Mouse (Mus musculus) left cerebral cortex, adult 2 months (tissue): ENCODE results near the gene Ncbp3. TPM values are rescaled to one million over a fixed set of nuclear protein-coding genes. Genes with fewer than 3 reads are reported as not detected.
A peak's percentile ranks its signal among the peaks of the same experiment; 100 is the strongest.

Experiments
- DNase-seq, 2 experiments: peaks; one replicate each; pipeline ENCODE4 v3.0.0; 2021 to 2022; ENCODE audit warnings: low spot score in 2 of 2, mixed read lengths in 1 of 2; ENCODE audit errors: extremely low spot score in 1 of 2
- H3K27ac ChIP-seq: fragments of 200-600 bp; 2 replicates; pipeline ENCODE4 v1.8.1; 2022
- H3K4me3 ChIP-seq: fragments of 200-600 bp; 2 replicates; pipeline ENCODE4 v1.8.1; 2022
- CTCF ChIP-seq: fragments of 200-600 bp; IDR thresholded peaks from 2 replicates; pipeline ENCODE4 v1.8.1; 2022; ENCODE audit warnings: antibody characterized with exemption, mild to moderate bottlenecking, moderate library complexity
- intact Hi-C: fragments of 180-260 bp; cut with DNase I; formaldehyde crosslinking; loops from one replicate; pipeline ENCODE4 v1.15.1; 2025
- total RNA-seq, 2 experiments: library from RNA; stranded (reverse); gene quantifications; 2 replicates each; pipeline ENCODE4 v1.2.3; 2021

Gene Ncbp3
- total RNA-seq, 2 experiments from 2014 or later, result 10.3 to 10.7 TPM

DNA sequence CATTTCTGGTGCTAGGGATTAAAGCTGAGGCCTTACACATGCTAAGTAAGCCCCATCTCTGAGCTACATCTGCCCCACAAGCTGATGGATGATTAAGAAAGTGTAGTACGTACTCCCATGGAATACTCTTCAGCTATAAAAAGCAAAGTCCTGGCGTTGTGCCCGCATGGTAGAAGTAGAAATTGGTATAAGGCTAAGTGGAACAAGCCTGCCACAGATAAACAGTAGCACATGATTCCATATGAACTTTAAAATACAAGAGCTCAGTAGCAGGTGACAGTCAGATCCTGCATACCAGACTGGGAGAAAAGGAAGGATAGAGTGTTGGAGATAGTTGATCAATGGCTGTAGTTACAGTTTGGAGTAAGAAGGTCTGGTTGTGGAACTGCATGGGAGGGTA lies 13.8 kb downstream of the Ncbp3 start:
- no peak overlapping the region for H3K27ac ChIP-seq

DNA sequence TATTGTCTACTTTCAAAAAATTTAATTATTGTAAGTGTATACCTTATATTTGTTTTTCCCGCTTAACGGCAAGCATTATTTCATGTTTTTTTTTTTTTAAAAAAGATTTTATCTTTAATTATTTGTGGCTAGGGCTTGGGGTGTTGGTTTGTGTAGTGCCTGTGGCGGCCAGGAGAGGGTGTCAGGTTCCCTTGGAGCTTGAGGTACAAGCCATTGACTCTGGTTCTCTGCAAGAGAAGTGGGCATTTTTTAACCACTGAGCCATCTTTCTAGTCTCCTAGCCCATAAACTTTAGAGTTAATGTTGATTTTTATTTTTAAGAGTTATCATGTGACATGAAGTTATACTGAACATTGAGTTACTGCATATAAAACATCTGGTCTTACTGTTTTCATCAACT lies 24.3 kb downstream of the Ncbp3 start:
- peak; percentile 75 for TF ChIP-seq CTCF
- H3K27ac ChIP-seq, result no peak overlapping the region
- no peak overlapping the region for H3K4me3 ChIP-seq
- peak in 1 of 2 experiments; percentile 55 for DNase-seq
- intact Hi-C loops, result loop anchor here (5.0 kb wide), 1 partner anchor 1300 kb away; no protein-coding TSS in a partner anchor

More for the DNA sequence above, 13.8 kb downstream of the Ncbp3 start:
- DNase-seq, result no peak
- intact Hi-C loops, result no loop called here
- no peak overlapping the region for H3K4me3 ChIP-seq
- TF ChIP-seq CTCF, result no peak

DNA sequence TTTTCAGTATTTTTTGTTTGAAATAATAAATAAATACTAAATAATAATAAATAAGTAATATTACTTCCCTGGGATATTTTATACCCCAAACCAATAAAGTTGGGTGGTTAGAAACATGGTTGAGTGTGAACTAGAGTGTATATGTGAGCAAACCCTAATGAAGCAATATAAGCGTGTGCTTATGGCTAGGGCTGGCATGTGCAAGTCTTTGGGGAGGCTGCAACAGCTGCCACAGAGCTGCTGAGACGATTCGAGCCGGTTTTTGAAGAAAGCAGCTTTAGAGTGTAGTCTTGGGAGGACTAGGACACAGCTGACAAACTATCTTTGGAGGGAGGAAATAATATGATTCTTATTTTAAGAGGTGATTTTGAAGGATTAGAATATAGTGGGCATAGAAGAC lies 28.7 kb downstream of the Ncbp3 start:
- intact Hi-C loops, result no loop called here
- H3K27ac ChIP-seq, result no peak overlapping the region

DNA sequence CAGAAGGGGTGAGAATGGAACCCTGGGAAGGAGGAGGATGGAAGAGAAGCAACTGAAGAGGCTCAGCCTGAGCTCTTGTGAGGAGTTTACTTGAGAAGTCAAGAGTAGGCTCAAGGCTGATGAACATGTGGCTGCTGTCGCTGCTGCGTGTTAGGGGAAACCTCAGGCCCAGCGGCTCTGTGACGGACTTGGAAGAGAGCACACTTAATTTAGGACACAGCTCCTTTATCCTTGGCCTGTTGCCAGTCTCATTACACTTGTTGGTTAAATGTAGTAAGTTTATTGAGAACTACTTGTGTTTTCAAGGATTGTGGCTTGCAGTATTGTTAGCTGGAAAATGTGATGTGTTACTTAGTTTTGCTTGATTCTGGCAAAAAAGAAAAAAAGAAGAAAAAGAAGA lies 29.1 kb downstream of the Ncbp3 start:
- Histone ChIP-seq H3K4me3 (no peak overlapping the region), H3K27ac (no peak overlapping the region)
- DNase-seq, result no peak
- intact Hi-C loops, result no loop called here
- TF ChIP-seq CTCF, result no peak

More for the DNA sequence above, 28.7 kb downstream of the Ncbp3 start:
- no peak for TF ChIP-seq CTCF
- no peak for DNase-seq
- H3K4me3 ChIP-seq, result no peak overlapping the region

DNA sequence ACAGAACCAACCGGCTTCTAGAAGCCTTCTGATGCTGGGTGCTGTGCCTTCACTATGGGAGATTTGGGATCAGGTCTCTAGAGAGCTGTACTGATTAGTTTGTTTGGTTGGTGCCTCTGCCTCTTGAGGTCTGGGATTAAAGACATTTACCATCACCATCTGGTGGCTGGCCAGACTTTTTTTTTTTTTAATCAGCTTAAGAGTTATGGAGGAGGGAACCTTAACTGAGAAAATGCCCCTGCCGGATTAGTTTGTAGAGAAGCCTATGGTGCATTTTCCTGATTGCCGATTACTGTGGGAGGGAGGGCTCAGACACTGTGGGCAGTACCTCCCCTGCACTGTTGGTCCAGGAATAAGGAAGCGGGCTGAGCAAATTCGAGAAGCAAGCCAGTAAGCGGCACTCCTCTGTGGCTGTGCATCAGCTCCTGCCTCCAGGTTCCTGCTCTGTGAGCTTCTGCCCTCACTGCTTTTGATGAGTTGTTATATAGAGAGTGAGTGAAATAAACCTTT lies 29.7 kb downstream of the Ncbp3 start:
- intact Hi-C loops, result no loop called here
- no peak overlapping the region for H3K4me3 ChIP-seq

DNA sequence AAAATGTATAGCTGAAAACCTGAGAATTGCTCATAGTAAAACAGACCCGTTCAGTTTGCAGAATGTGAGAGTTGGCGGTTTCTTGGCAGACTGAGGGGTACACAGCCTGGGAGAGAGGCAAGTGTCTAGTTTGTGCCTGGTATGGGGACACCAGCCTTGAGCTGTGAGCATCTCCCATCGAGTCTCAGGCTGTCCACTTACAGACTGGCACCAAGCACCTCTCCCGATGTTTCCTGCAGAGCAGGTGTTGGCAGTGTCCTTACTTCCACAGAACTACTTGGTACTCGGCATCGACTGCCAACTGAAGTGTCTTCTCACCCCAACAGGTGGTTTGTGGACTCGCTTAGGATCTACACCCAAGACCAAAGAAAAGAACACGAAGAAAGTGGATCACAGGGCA lies 31.0 kb downstream of the Ncbp3 start:
- no peak overlapping the region for H3K27ac ChIP-seq
- intact Hi-C loops, result no loop called here
- H3K4me3 ChIP-seq, result no peak overlapping the region
- no peak for DNase-seq
- TF ChIP-seq CTCF, result no peak

More for the DNA sequence above, 29.7 kb downstream of the Ncbp3 start:
- DNase-seq, result no peak
- no peak overlapping the region for H3K27ac ChIP-seq
- no peak for TF ChIP-seq CTCF

DNA sequence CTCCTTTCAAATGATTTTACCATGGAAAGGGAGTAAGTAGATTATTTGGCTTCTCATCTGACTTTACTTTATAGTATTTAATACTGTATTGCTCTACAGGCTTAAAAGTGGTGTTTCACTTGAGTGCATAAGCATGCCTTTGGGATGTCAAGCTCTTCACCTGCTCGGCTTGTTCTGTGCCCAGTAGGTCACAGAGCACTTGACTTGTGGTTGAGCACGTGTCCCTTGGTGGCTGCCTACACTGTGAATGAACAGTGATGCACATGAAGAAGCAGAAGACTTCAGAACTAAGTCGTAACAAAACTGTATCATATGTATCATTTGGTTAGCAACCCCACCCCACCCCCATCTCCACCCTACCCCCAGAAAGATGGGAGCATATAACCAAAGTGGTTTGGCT lies 32.7 kb downstream of the Ncbp3 start:
- intact Hi-C loops, result no loop called here
- Histone ChIP-seq H3K27ac (no peak overlapping the region), H3K4me3 (no peak overlapping the region)
- no peak for TF ChIP-seq CTCF
- DNase-seq, result no peak

DNA sequence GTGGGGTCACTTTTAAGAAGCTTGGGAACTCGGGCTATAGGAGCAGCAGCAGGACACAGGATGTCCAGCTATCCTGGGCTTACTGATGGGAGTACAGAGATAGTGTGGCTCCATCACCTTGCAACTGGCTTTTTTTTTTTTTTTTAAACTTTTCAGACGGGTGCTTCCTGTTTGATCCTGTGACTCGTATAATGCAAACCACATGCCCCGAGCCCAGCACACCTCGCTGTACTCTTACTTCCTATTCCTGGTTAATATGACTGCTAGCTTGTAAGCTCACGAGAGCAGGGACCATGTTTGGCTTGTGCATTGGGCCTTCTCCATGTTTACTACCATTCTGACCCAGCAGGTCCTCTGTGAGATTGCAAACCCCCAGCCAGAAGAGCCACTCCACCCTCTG lies 36.7 kb downstream of the Ncbp3 start:
- no peak for DNase-seq
- intact Hi-C loops, result no loop called here
- H3K4me3 ChIP-seq, result no peak overlapping the region
- H3K27ac ChIP-seq, result peak overlapping the region; percentile 55; the same call in 1 of the 2 replicates
- no peak for TF ChIP-seq CTCF

DNA sequence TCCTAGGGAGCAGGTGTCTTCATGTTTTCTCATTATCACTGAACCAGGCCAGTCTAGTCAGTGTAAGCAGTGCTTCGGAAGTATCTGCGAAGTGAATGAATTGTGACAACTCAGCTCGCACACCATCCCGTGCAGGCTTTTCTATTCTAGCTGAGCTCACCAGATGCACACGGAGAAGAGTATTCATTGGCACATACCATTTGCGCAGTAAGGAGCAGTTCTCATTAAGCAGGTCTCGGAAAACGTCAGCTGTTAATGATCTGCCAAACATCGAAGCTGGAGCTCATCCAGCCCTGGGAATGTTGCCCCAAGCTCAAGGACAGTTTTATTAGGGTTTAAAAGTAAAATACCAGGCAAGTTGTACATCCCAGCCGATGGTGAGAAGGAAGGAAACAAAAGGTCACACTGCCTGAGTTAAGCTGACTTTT lies 37.2 kb downstream of the Ncbp3 start:
- H3K4me3 ChIP-seq, result no peak overlapping the region
- intact Hi-C loops, result no loop called here
- no peak for TF ChIP-seq CTCF
- H3K27ac ChIP-seq, result peak overlapping the region; percentile 55
- DNase-seq, result no peak

DNA sequence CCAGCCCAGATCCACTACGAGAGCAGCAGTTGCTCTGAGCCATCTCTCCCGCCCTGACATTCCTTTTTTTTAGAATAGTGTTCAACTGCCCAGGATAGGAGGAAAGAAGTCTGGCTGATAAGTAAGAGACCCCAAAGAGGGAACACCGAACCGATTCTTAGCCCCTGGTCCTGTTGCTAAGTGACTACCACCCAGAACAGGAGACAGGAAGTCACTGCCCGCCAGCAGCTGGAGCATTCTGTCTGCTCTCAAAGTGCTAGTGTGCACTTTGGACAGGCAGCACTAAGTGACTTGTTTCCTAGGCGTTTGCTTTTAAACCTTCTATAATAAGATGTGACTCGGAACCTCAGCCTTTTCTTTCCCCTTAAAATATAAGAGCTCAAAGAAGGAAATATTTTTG lies 37.8 kb downstream of the Ncbp3 start:
- intact Hi-C loops, result no loop called here
- no peak for TF ChIP-seq CTCF
- H3K4me3 ChIP-seq, result no peak overlapping the region
- no peak for DNase-seq
- peak overlapping the region; percentile 55 for H3K27ac ChIP-seq

DNA sequence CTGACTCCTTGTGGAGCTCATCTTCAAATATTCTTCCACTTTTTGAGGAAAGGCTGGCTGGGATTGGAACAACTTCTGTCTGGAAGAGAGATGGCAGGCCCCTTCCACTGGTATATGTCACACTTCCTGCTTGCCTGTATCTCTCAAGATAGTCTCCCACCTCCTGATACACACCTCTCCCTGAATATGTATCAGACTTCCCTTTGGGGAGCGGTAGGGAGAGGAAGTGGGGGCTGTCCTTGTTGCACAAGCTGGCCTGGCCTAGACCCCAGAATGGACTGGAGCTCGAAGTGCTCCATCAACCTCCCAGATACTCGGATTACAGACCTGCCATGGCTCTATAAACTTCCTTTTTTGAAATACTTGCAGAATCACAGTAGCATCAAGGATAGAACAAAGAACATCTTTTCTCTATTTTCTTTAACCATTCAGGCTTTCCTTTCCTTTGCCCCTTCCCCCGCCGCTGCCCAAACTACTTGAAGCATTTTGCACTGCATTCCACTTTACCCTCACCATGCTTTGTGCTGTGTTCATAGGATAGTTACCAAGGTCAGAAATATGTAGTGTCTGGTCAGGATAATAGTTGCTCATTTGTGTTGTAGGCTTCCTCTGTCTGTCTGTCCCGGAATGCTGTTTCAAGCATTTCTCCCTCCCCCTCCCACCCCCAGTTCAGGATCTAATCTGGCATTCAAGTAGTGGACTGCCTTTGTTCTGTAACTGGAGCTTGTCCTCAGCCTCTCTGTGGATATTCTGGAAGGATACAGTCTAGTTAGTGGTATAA lies 40.3 kb downstream of the Ncbp3 start:
- DNase-seq, result no peak
- TF ChIP-seq CTCF, result no peak
- H3K27ac ChIP-seq, result 0 out of 2 replicates have a peak overlapping the region, but pooled peaks have one; percentile 2
- intact Hi-C loops, result no loop called here
- no peak overlapping the region for H3K4me3 ChIP-seq

DNA sequence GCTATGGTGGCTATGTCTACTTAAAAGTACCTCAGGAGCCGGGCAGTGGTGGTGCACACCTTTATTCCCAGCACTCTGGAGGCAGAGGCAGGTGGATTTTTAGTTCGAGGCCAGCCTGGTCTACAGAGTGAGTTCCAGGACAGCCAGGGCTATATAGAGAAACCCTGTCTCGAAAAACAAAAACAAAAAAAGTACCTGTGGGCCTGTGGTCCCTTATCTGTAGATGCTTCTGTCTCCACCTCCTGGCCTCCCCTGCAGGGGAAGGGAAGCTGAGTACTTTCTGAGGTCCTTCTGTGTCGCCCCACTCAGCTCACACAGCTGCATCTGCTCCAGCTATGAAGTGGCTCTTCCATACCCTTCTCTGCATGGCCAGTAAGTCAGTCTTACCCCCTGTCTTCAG lies 42.7 kb downstream of the Ncbp3 start, which contains the start of gene Itgae:
TSS of gene Itgae (plus strand) at position 301 of the 400 bp plus-strand sequence.
- Histone ChIP-seq H3K4me3 (no peak within 1 kb of the TSS), H3K27ac (no peak within 1 kb of the TSS)
- no peak for TF ChIP-seq CTCF
- no peak for DNase-seq
- intact Hi-C loops, result no loop called here

DNA sequence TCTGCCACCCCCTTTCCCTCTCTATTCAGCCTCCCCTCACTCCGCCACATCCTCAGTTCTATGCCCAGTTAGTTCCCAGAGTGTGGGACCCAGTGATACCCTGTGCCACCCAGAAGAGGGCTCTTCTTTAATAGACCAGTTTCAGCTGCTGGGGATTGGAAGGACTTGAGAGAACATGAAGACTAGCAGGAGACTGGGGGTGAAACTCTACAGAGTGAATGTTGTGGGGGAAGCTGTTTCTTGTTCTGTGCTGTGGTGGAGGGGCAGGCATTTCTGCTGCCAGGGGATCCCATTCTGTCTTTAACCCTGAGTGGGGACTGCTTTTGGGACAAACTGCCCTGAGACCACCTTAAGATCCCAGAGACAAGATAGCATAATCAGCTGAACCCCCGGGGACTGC lies 43.2 kb downstream of the Ncbp3 start:
- H3K4me3 ChIP-seq, result no peak overlapping the region
- intact Hi-C loops, result no loop called here
- H3K27ac ChIP-seq, result no peak overlapping the region
- TF ChIP-seq CTCF, result no peak
- no peak for DNase-seq
